In the genomic region with DNA sequence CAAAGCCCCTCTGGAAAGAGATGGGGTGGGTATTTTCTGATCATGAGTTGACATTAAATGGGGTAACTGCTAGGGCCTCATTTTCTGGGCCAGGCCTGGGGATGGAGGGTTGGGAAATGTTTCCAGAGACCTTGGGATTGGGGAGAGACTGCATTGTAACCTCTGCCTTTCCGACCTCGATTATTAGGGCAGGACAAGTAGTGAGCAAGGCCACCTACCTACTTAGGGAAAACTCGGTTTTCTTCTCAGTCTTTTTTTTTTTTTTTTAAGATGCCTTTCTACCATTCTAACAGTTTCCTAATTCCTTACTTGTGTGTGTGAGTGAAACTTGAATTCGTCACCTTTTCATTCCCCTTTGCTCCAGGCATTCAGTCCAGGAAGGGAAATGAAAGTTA, we compare ENCODE assay signal across 9 mouse cellular contexts. TPM values are rescaled to one million over a fixed set of nuclear protein-coding genes. Genes with fewer than 3 reads are reported as not detected.
A peak's percentile ranks its signal among the peaks of the same experiment; 100 is the strongest.
DNase-seq lines count a peak whose midpoint lies in the region; ATAC-seq and TF ChIP-seq lines count a peak whose summit lies in the region.
"Had no signal": no experiment of that assay in that cellular context is flagged by ENCODE, and none has a peak within 500 bp of the region (broad histone marks: within the 10 kb centered on the region; RNA-seq: fewer than 3 reads in every experiment).

No protein-coding gene starts in this region.

- H3K36me3 ChIP-seq in lung, postnatal 0 days (ENCODE audit: insufficient read depth, low read length) = 0 out of 2 replicates have a peak, but pooled peaks cover 5% of the 10 kb centered on the region
- H3K36me3 ChIP-seq in embryonic facial prominence, embryonic 15.5 days = peaks cover 24% of the 10 kb centered on the region
- peaks cover 6% of the 10 kb centered on the region for H3K36me3 ChIP-seq in intestine, embryonic 16.5 days (ENCODE audit: control insufficient read depth, insufficient read depth, low read length)
- H3K36me3 ChIP-seq in neural tube, embryonic 15.5 days = peaks cover 14% of the 10 kb centered on the region

- H3K27ac ChIP-seq in lung, postnatal 0 days (ENCODE audit: low read length) = peak overlapping the region; percentile 97
- peak overlapping the region; percentile 91 for H3K27ac ChIP-seq in embryonic facial prominence, embryonic 15.5 days (replicated peaks)
- peak overlapping the region; percentile 90 for H3K27ac ChIP-seq in intestine, embryonic 16.5 days (ENCODE audit: low read length)
- H3K27ac ChIP-seq in neural tube, embryonic 15.5 days (replicated peaks) = peak overlapping the region; percentile 93

- no peak for TF ChIP-seq EP300 in lung, postnatal 0 days (IDR thresholded peaks at IDR 0.05)

- peak overlapping the region; percentile 99 for H3K9ac ChIP-seq in lung, postnatal 0 days (replicated peaks; ENCODE audit: low read depth)
- peak overlapping the region; percentile 86 for H3K9ac ChIP-seq in embryonic facial prominence, embryonic 15.5 days
- H3K9ac ChIP-seq in intestine, embryonic 16.5 days (ENCODE audit: low read depth, low read length) = peak overlapping the region; percentile 100
- peak overlapping the region; percentile 99 for H3K9ac ChIP-seq in neural tube, embryonic 15.5 days (replicated peaks)

- no peaks in the 10 kb centered on the region for H3K27me3 ChIP-seq in lung, postnatal 0 days (replicated peaks; ENCODE audit: insufficient read depth, low read length)
- H3K27me3 ChIP-seq in embryonic facial prominence, embryonic 15.5 days = no peaks in the 10 kb centered on the region
- H3K27me3 ChIP-seq in intestine, embryonic 16.5 days (replicated peaks; ENCODE audit: control insufficient read depth, insufficient read depth, low read length) = no peaks in the 10 kb centered on the region
- H3K27me3 ChIP-seq in neural tube, embryonic 15.5 days (replicated peaks) = no peaks in the 10 kb centered on the region

- H3K4me3 ChIP-seq in lung, postnatal 0 days (ENCODE audit: low read depth, low read length) = peak overlapping the region; percentile 75
- peak overlapping the region; percentile 68 for H3K4me3 ChIP-seq in embryonic facial prominence, embryonic 15.5 days (replicated peaks)
- peak overlapping the region; percentile 98 for H3K4me3 ChIP-seq in intestine, embryonic 16.5 days (ENCODE audit: low read length)
- peak overlapping the region; percentile 91 for H3K4me3 ChIP-seq in neural tube, embryonic 15.5 days (replicated peaks)

- peaks cover 16% of the 10 kb centered on the region; the same call in 1 of the 2 replicates for H3K4me1 ChIP-seq in lung, postnatal 0 days (ENCODE audit: insufficient read depth, low read depth, low read length)
- peaks cover 17% of the 10 kb centered on the region for H3K4me1 ChIP-seq in embryonic facial prominence, embryonic 15.5 days
- H3K4me1 ChIP-seq in intestine, embryonic 16.5 days (ENCODE audit: control insufficient read depth, insufficient read depth, low read length) = peaks cover 15% of the 10 kb centered on the region
- peaks cover 27% of the 10 kb centered on the region for H3K4me1 ChIP-seq in neural tube, embryonic 15.5 days

- H3K9me3 ChIP-seq in lung, postnatal 0 days (ENCODE audit: low read length) = no peaks in the 10 kb centered on the region
- H3K9me3 ChIP-seq in embryonic facial prominence, embryonic 15.5 days (replicated peaks) = no peaks in the 10 kb centered on the region
- no peaks in the 10 kb centered on the region for H3K9me3 ChIP-seq in intestine, embryonic 16.5 days (ENCODE audit: control insufficient read depth, low read length)
- H3K9me3 ChIP-seq in neural tube, embryonic 15.5 days (replicated peaks) = no peaks in the 10 kb centered on the region

- TF ChIP-seq CTCF in lung, postnatal 0 days (IDR thresholded peaks at IDR 0.05) = no peak

- peak overlapping the region; percentile 87 for H3K4me2 ChIP-seq in lung, postnatal 0 days (replicated peaks; ENCODE audit: low read depth, low read length)
- H3K4me2 ChIP-seq in embryonic facial prominence, embryonic 15.5 days (replicated peaks) = peak overlapping the region; percentile 57
- H3K4me2 ChIP-seq in intestine, embryonic 16.5 days (ENCODE audit: low read depth, low read length) = peak overlapping the region; percentile 48
- peak overlapping the region; percentile 83 for H3K4me2 ChIP-seq in neural tube, embryonic 15.5 days

- ATAC-seq in lung, postnatal 0 days = no peak
- ATAC-seq in embryonic facial prominence, embryonic 15.5 days (ENCODE audit: insufficient number of reproducible peaks, low FRiP score, low TSS enrichment, low read depth) = no peak
- ATAC-seq in intestine, embryonic 16.5 days = no peak
- no peak for ATAC-seq in neural tube, embryonic 15.5 days (ENCODE audit: low FRiP score)

- 6% methylated on average over 4 of the region's 4 CpGs for WGBS in lung, postnatal 0 days
- WGBS in embryonic facial prominence, embryonic 15.5 days = 4% methylated on average over 4 of the region's 4 CpGs
- 5% methylated on average over 4 of the region's 4 CpGs for WGBS in intestine, embryonic 16.5 days
- WGBS in neural tube, embryonic 15.5 days = 7% methylated on average over 4 of the region's 4 CpGs

- peak; percentile 22 for DNase-seq in lung, postnatal 0 days (ENCODE audit: low spot score)
- DNase-seq in lung, postnatal 25 days (ENCODE audit: low spot score) = no peak
- DNase-seq in right cerebral cortex, adult 18-20 months = no peak
- DNase-seq in gastrocnemius, postnatal 25 days = no peak
- no peak for DNase-seq in thymus, postnatal 25 days

RNA-seq across cellular contexts. Expression of a gene that starts 3.9 kb away (rescaled TPM):
- 14.4 and 14.8 TPM in 2 replicates for polyA plus RNA-seq in lung, postnatal 0 days (2015; fragmentation: Nextera tagmentation; extraction: Ambion mirVana)
- polyA plus RNA-seq in embryonic facial prominence, embryonic 15.5 days (2015; fragmentation: Nextera tagmentation; extraction: Ambion mirVana) = 17.7 and 19.1 TPM in 2 replicates
- 8.4 and 9.3 TPM in 2 replicates for polyA plus RNA-seq in intestine, embryonic 16.5 days (2015; fragmentation: Nextera tagmentation; extraction: Ambion mirVana)
- 18.6 and 20.6 TPM in 2 replicates for polyA plus RNA-seq in neural tube, embryonic 15.5 days (2015; fragmentation: Nextera tagmentation; extraction: Ambion mirVana)
- total RNA-seq in gastrocnemius, postnatal 25 days (2021) = 10 to 100 TPM; 33.8 to 35.8 TPM

RNA-seq across cellular contexts. Expression of a gene that starts 35.8 kb away (rescaled TPM):
- polyA plus RNA-seq in lung, postnatal 0 days (2015; fragmentation: Nextera tagmentation; extraction: Ambion mirVana) = not detected in 2 replicates
- polyA plus RNA-seq in embryonic facial prominence, embryonic 15.5 days (2015; fragmentation: Nextera tagmentation; extraction: Ambion mirVana) = not detected in 2 replicates
- not detected in 2 replicates for polyA plus RNA-seq in intestine, embryonic 16.5 days (2015; fragmentation: Nextera tagmentation; extraction: Ambion mirVana)
- not detected in 2 replicates for polyA plus RNA-seq in neural tube, embryonic 15.5 days (2015; fragmentation: Nextera tagmentation; extraction: Ambion mirVana)
- total RNA-seq in gastrocnemius, postnatal 25 days (2021) = not detected
- total RNA-seq: common myeloid progenitor, adult 5-6 weeks had no signal

RNA-seq across cellular contexts. Expression of a gene that starts 56.2 kb away (rescaled TPM):
- polyA plus RNA-seq in lung, postnatal 0 days (2015; fragmentation: Nextera tagmentation; extraction: Ambion mirVana) = 14.9 and 16.2 TPM in 2 replicates
- polyA plus RNA-seq in embryonic facial prominence, embryonic 15.5 days (2015; fragmentation: Nextera tagmentation; extraction: Ambion mirVana) = 35.1 and 38.2 TPM in 2 replicates
- polyA plus RNA-seq in intestine, embryonic 16.5 days (2015; fragmentation: Nextera tagmentation; extraction: Ambion mirVana) = 31.3 and 34.2 TPM in 2 replicates
- 30.0 and 35.1 TPM in 2 replicates for polyA plus RNA-seq in neural tube, embryonic 15.5 days (2015; fragmentation: Nextera tagmentation; extraction: Ambion mirVana)
- total RNA-seq in gastrocnemius, postnatal 25 days (2021) = 1 to 10 TPM; 6.7 to 6.8 TPM
